Mouse (Mus musculus) midbrain, embryonic 13.5 days (tissue): Measurements from ENCODE around the gene Snapc4. TPM values are rescaled to one million over a fixed set of nuclear protein-coding genes. Genes with fewer than 3 reads are reported as not detected.

Source experiments
- ATAC-seq: fragments of 200-750 bp; cut with Nextera tagmentation; 2 replicates; pipeline ENCODE4 v1.8.0; 2017; ENCODE audit warnings: mild to moderate bottlenecking, moderate TSS enrichment, moderate library complexity
- H3K27ac ChIP-seq: fragments of 300-500 bp; sonication (generic); 2 replicates; pipeline ENCODE4 v1.5.1; 2015; ENCODE audit warnings: inconsistent platforms, mild to moderate bottlenecking, moderate library complexity
- H3K27me3 ChIP-seq: fragments of 300-500 bp; sonication (generic); 2 replicates; pipeline ENCODE4 v1.6.1; 2015; ENCODE audit warnings: mild to moderate bottlenecking, inconsistent platforms
- H3K36me3 ChIP-seq: fragments of 300-500 bp; sonication (generic); 2 replicates; pipeline ENCODE4 v1.6.1; 2015; ENCODE audit warnings: mild to moderate bottlenecking, inconsistent platforms
- H3K4me1 ChIP-seq: fragments of 300-500 bp; sonication (generic); replicated peaks from 2 replicates; pipeline ENCODE4 v1.6.1; 2015; ENCODE audit warnings: inconsistent platforms
- H3K4me2 ChIP-seq: fragments of 300-500 bp; sonication (generic); replicated peaks from 2 replicates; pipeline ENCODE4 v1.6.1; 2015; ENCODE audit warnings: moderate library complexity, mild to moderate bottlenecking, inconsistent platforms
- H3K4me3 ChIP-seq: fragments of 300-500 bp; sonication (generic); replicated peaks from 2 replicates; pipeline ENCODE4 v1.5.1; 2015; ENCODE audit warnings: mild to moderate bottlenecking, inconsistent platforms
- H3K9ac ChIP-seq: fragments of 300-500 bp; sonication (generic); replicated peaks from 2 replicates; pipeline ENCODE4 v1.6.1; 2015; ENCODE audit warnings: mild to moderate bottlenecking, inconsistent platforms
- H3K9me3 ChIP-seq: fragments of 300-500 bp; sonication (generic); 2 replicates; pipeline ENCODE4 v1.6.1; 2016; ENCODE audit warnings: mild to moderate bottlenecking, inconsistent platforms
- WGBS: fragments of 180-500 bp; shearing (Covaris S2); methylation state at CpG from one replicate; pipeline ENCODE4 v1.1.7; 2015; 5-methylcytosine and 5-hydroxymethylcytosine counted together
- polyA plus RNA-seq: library from polyadenylated mRNA; unstranded; fragments of >200 nt; fragmentation: Nextera tagmentation; extraction: Ambion mirVana; gene quantifications from 2 replicates; pipeline ENCODE4 v1.2.1, GENCODE M21; 2015

Snapc4 gene
- polyA plus RNA-seq, 1 experiment from 2014 or later, result 32.3 TPM

DNA sequence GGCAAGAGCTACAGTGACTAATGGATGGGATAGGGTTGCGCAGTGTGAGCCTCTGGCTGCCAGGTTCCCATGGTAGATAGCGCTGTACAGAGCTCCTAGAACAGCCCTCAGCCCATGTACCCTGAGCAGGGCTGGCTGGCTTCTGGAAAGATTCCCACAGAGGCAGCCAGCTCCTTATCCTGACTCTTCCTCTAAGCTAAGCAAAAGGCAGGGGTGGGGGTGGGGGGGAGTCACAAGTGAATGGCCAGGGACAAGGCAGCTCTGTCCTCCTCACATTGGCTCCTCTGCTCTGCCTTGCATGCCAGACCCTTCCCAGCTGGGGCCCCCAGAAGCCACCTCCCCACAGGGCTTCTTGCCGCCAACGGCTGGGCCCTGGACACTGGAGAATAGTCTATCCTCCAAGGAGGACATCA, 50.4 kb downstream of the Snapc4 start:
- Histone ChIP-seq H3K27me3 (no peaks in the 10 kb centered on the region), H3K36me3 (peaks cover 72% of the 10 kb centered on the region), H3K4me2 (no peak overlapping the region), H3K4me3 (no peak overlapping the region), H3K27ac (peak overlapping the region; percentile 21; the same call in 1 of the 2 replicates), H3K9ac (no peak overlapping the region), H3K9me3 (no peaks in the 10 kb centered on the region), H3K4me1 (no peaks in the 10 kb centered on the region)
- WGBS, result 86% methylated on average over 4 of the region's 4 CpGs
- ATAC-seq, result peak; percentile 57; the same call in 1 of the 2 replicates

DNA sequence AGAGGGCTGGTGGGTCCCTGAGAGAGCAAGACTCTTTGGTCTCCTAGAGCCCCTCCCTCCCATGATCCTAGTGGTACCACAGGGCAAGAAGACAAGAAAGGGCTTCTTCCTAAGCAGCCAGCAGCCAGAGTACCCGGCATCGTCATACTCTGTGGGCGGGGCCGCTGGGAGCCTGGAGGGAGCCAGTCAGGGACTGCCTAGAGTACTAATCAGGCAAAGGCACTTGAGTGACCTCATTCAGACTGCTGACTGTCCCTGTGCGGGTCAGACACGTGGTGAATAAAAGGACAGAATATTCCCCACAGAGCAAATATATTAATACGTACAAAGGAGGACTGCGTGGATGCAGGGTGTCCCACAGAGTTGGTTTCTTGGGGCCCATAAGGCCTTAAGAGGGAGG, 51.1 kb downstream of the Snapc4 start:
- no peak overlapping the region for H3K4me2 ChIP-seq
- WGBS, result 53% methylated on average over 8 of the region's 8 CpGs
- peaks cover 78% of the 10 kb centered on the region for H3K36me3 ChIP-seq
- no peak for ATAC-seq
- 0 out of 2 replicates have a peak overlapping the region, but pooled peaks have one; percentile 21 for H3K27ac ChIP-seq
- no peaks in the 10 kb centered on the region for H3K9me3 ChIP-seq
- H3K9ac ChIP-seq, result no peak overlapping the region
- no peaks in the 10 kb centered on the region for H3K4me1 ChIP-seq
- H3K27me3 ChIP-seq, result no peaks in the 10 kb centered on the region
- H3K4me3 ChIP-seq, result no peak overlapping the region

DNA sequence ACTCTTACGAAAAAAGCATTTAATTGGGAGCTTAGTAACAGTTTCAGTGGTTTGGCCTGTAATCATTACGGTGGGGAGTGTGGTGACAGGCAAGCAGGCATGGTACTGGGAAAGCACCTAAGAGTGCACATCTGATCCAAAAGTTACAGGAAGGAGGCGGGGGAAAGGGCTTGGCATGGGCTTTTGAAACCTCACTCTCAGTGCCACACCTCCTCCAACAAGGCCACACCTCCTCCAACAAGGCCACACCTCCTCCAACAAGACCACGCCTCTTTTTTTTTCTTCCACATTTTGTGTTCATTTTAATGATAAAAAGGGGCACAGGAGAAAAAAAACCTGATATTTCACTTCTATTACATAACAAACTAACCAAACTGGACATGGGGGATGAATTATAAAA, 52.6 kb downstream of the Snapc4 start:
- no peaks in the 10 kb centered on the region for H3K27me3 ChIP-seq
- H3K4me2 ChIP-seq, result no peak overlapping the region
- ATAC-seq, result no peak
- no peak overlapping the region for H3K27ac ChIP-seq
- H3K9me3 ChIP-seq, result no peaks in the 10 kb centered on the region
- peaks cover 92% of the 10 kb centered on the region for H3K36me3 ChIP-seq
- no peak overlapping the region for H3K4me3 ChIP-seq
- H3K9ac ChIP-seq, result no peak overlapping the region
- no peaks in the 10 kb centered on the region for H3K4me1 ChIP-seq
- 91% methylated on average over 4 of the region's 4 CpGs for WGBS

DNA sequence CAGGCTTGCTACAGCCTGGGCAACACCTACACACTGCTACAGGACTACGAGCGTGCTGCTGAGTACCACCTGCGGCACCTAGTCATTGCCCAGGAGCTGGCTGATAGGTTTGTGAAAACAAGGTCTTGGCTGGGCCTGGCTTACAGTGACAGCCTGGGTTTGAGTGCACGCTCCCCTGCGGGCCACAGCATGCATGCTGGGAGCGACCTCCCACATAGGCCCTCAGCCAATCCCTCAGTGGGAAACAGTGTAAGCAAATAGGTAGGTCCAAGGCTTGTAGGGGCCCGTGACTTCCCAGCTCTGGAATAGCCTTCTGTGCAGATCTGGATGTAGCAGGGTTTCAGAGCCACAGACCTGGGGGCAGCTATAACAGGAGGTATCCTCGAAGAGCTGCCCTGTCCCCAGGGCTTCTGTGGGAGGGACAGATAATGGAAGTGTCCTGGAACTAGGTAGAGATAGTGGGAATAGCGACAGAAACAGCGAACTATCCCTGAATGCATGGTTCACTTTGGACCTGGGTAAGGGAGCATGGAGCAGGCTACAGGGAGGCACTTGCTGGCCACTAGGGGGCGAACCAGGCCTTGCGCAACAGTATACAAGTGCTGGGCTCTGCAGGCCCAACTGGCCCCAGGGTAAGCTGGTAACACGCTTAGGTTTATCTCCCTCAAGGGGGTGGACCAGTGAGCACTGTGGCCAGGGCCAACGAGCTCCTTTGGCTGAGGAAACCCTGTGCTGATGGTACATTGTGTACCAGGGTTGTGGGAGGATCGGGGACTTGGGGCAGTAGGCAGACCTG, 54.9 kb downstream of the Snapc4 start:
- WGBS, result 63% methylated on average over 15 of the region's 15 CpGs
- Histone ChIP-seq H3K4me3 (no peak overlapping the region), H3K4me2 (no peak overlapping the region), H3K27me3 (no peaks in the 10 kb centered on the region), H3K9me3 (no peaks in the 10 kb centered on the region), H3K36me3 (peaks cover 90% of the 10 kb centered on the region), H3K27ac (no peak overlapping the region), H3K9ac (no peak overlapping the region), H3K4me1 (peaks cover 20% of the 10 kb centered on the region)
- ATAC-seq, result peak; percentile 75

DNA sequence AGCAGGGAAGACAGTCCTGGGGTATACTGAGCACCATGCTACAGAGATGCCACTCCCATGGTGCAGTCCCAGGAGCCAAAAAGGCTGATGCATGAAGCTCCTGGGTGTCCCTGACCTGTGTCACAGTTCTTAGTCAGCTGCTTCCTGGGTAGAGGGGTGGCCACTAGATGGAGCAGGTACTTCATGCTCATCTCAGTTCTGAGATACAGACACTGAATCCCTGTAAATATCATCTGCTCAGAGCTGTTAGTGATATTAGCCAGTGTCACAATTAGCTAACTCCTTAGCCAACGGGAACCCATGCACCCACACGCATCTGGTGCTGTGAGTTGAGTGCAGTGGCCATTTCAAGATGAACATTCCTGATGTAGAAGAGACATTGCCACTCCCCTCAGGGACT, 55.5 kb downstream of the Snapc4 start:
- no peak for ATAC-seq
- peaks cover 83% of the 10 kb centered on the region for H3K36me3 ChIP-seq

DNA sequence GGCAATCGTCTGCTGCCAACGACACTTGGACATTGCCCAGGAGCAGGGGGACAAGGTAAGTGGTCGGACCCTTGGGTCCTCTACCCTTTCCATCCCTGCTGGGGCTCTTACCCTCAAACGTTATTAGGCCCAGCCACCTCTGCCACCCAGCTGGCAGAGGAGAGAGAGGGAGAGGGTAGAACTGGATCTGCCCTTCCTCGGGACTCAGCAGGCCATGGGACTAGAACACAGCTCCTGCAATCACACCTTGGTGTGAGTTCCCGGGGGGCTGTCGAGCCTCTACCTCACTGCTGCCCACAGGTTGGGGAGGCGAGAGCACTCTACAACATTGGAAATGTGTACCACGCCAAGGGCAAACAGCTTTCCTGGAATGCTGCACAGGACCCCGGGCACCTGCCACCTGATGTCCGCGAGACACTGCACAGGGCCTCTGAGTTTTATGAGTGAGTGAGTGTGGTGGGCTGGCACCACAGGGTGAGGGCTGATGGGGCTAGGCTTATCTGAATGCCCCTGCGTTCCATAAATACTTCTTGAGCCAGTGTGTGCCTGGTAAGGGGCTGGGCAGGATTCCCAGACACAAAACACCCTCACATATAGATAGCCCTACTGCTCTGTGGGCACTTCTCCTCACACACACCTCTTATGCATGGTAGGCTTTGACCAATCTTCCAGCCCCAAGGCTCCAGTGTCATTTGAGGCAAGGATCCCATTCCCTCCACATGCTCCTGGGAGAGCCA, 56.7 kb downstream of the Snapc4 start:
- Histone ChIP-seq H3K36me3 (peaks cover 75% of the 10 kb centered on the region), H3K4me1 (peaks cover 38% of the 10 kb centered on the region), H3K9ac (no peak overlapping the region), H3K9me3 (no peaks in the 10 kb centered on the region), H3K27me3 (no peaks in the 10 kb centered on the region), H3K27ac (no peak overlapping the region), H3K4me3 (no peak overlapping the region), H3K4me2 (no peak overlapping the region)
- ATAC-seq, result no peak
- 95% methylated on average over 13 of the region's 13 CpGs for WGBS

More for the DNA sequence above, 55.5 kb downstream of the Snapc4 start:
- H3K9ac ChIP-seq, result no peak overlapping the region
- H3K4me1 ChIP-seq, result peaks cover 26% of the 10 kb centered on the region
- H3K4me3 ChIP-seq, result no peak overlapping the region
- 90% methylated on average over 2 of the region's 2 CpGs for WGBS
- H3K4me2 ChIP-seq, result no peak overlapping the region
- H3K27ac ChIP-seq, result no peak overlapping the region
- H3K27me3 ChIP-seq, result no peaks in the 10 kb centered on the region
- H3K9me3 ChIP-seq, result no peaks in the 10 kb centered on the region

DNA sequence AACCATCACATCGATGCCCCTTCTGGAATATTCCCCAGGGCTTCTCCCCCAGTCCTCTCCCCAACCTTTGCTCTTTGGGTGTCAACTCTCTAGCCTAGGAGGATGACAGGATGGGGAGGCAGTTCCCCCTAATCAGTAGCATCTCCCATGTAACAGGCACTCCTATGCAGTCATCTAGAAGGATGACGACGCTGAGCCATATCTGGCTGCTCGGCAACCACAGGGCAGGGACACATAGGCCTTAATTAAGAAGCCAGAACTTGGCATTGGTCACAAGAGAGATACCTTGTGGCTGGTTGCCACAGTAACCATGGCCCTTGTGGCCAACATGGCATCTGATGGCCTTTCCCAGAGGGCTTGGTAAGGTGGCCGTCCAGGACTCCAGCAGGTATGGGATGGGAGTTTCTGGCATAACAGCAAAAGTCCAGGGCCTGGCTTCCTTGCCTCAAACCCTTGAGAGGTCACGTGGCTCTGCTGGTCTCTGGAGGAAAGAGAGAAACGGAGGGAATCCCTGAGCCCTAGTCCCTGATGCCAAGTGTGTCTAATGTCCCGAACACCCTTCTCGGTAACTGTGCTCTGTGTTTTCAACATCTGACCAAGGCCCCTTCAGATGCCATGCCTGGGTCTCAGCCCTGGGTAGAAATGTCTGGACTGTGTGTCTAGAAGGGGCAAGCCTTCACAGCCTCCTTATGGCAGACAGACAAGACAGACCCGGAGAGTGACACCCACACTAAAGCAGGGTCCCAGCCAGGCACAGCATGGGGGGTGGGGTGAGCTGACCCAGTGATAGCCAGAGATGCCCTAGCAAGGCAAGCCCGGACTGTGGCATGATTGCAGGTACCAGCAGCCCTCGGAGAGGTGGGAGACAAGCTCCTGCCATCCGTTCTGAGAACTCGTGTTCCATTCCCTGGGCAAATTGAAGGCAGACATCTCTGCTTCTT, 59.9 kb downstream of the Snapc4 start:
- H3K4me2 ChIP-seq, result no peak overlapping the region
- peaks cover 47% of the 10 kb centered on the region for H3K36me3 ChIP-seq
- 88% methylated on average over 14 of the region's 14 CpGs for WGBS
- H3K4me1 ChIP-seq, result peaks cover 65% of the 10 kb centered on the region
- H3K27ac ChIP-seq, result no peak overlapping the region
- H3K4me3 ChIP-seq, result no peak overlapping the region
- no peaks in the 10 kb centered on the region for H3K9me3 ChIP-seq
- H3K27me3 ChIP-seq, result no peaks in the 10 kb centered on the region
- peak overlapping the region; percentile 32; the same call in 1 of the 2 replicates for H3K9ac ChIP-seq
- ATAC-seq, result no peak

DNA sequence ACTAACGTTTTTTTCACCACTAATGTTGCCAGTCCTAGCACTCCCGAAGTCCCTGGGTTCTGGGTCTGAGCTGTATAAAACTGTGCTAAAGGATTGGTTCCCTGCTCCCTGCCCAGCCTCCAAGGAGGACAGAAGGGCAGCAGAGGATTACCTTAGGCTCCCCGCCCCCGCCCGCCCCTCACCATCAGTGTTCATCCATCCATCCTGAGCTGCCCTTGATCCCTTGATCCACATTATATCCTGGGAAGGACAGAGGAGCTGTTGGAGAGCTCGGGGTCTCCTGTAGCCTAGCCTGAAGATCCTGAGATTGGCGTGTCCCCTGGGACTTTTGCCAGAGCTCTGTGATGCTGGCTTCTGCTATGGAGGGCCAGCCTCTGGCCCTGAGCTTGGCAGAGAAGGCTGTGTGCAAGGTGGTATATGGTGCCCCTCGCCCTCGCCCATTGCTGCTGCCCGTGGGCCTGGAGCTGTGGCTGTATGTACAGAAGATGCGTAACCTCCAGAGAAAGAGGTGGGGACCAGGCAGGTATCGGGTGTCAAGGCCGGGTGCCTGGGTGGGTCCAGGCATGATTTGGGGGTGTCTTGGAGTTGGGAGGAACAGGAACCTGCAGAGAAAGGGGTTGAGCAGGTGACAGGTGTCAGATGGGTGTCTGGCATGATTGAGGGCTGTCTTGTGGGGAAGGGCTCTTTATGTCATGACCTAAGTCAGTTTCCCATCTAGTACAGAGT, 60.8 kb downstream of the Snapc4 start:
- 82% methylated on average over 13 of the region's 13 CpGs for WGBS
- Histone ChIP-seq H3K27ac (no peak overlapping the region), H3K9ac (peak overlapping the region; percentile 25; the same call in 1 of the 2 replicates), H3K9me3 (no peaks in the 10 kb centered on the region), H3K4me2 (0 out of 2 replicates have a peak overlapping the region, but pooled peaks have one; percentile 15), H3K4me3 (no peak overlapping the region), H3K36me3 (peaks cover 39% of the 10 kb centered on the region), H3K27me3 (no peaks in the 10 kb centered on the region), H3K4me1 (peaks cover 68% of the 10 kb centered on the region)
- no peak for ATAC-seq

DNA sequence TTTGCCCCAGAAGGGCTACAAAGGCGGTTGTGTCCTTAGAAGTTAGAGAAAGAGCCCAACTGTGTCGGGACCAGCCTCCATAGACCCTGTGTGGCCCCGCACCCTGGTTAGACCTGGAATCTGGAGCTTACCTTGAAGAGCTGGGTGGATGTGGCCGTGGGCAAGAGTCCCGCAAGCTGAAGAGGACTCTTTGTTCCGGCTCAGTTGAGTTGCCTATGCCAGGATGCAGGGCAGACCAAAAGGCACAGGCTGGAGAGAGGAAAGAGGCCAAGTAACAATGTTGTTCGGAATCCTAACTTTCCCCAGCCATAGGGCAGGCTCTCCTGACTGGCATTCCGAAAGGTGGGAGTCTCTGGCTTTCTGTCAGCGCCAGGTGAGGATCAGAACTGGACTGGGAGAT, 61.3 kb downstream of the Snapc4 start:
- Histone ChIP-seq H3K4me1 (peaks cover 73% of the 10 kb centered on the region), H3K27me3 (no peaks in the 10 kb centered on the region), H3K36me3 (peaks cover 33% of the 10 kb centered on the region), H3K4me2 (peak overlapping the region; percentile 96), H3K9me3 (no peaks in the 10 kb centered on the region), H3K27ac (no peak overlapping the region), H3K9ac (peak overlapping the region; percentile 8; the same call in 1 of the 2 replicates), H3K4me3 (no peak overlapping the region)
- no peak for ATAC-seq
- WGBS, result 87% methylated on average over 9 of the region's 9 CpGs

DNA sequence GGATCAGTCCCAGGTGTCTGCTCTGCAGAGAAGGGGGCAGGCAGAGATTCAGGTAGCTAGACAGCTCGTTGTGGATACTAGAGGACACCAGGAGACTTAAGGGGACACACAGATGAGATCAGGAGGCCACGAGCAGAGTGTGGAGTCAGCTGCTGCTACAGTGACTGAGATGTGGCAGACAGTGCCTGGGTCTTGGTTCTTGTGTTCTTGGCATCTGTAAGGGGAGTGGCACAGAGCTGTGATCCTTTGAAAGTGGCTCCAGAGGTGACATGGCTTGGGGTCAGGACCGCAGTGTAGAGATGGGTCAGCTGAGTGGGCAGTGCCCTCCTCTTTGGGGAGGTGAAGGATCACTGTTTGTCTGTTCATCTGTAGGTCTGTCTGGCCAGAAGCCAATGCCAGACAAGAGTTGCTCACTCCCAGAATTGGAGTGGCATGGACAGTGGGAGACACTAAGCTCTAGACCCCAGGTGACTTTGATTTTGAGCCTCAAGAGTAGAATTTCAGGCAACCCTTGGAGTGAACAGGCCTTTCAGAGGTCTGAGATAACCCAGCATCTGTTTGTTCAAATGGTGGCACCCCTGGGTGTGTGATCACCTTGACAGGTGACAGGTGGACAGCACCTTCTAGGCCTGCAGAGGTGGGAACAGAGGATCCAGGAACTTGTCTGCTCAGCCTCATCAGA, 62.3 kb downstream of the Snapc4 start:
- Histone ChIP-seq H3K4me2 (peak overlapping the region; percentile 96), H3K4me1 (peaks cover 73% of the 10 kb centered on the region), H3K9me3 (no peaks in the 10 kb centered on the region), H3K36me3 (peaks cover 23% of the 10 kb centered on the region), H3K9ac (peak overlapping the region; percentile 98), H3K27me3 (no peaks in the 10 kb centered on the region), H3K4me3 (peak overlapping the region; percentile 96), H3K27ac (no peak overlapping the region)
- no peak for ATAC-seq
- WGBS, result 87% methylated on average over 3 of the region's 3 CpGs
